Mouse (Mus musculus) liver, adult (tissue): ENCODE measurements around the gene Igsf21.

Experiments
- GATA4 ChIP-seq: IDR thresholded peaks from 2 replicates; pipeline ENCODE4 v1.6.1; 2014; ENCODE audit warnings: mild to moderate bottlenecking, low read length; ENCODE audit not compliant: insufficient replicate concordance

Igsf21 gene

DNA sequence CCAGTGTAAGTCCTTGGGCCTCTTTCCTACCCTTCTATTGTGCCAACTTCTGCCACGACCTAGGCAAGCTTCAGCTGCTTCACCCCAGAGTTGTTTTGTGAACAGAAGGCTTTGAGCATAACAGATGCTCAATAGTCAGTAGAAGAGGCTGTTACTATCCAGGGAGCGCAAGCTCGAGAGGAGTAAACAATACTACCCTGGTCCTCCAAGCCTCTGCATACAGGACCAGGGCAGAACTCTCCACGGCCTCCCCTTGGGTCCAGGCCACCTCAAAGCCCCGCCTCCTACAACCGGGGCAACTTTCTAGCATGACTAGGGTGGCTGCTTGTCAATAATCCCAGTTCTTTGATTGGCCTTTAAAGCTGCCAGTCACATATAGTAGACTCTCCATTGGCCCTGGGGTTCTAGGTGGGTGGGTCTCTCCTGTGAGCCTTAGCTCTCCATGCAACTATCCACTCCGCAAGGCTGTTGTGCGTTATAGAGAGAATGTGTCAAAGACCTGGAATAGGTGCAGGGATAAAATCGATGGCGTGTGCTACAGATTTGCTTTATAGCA lies 198.7 kb downstream of the Igsf21 start:
- TF ChIP-seq GATA4, result no peak

DNA sequence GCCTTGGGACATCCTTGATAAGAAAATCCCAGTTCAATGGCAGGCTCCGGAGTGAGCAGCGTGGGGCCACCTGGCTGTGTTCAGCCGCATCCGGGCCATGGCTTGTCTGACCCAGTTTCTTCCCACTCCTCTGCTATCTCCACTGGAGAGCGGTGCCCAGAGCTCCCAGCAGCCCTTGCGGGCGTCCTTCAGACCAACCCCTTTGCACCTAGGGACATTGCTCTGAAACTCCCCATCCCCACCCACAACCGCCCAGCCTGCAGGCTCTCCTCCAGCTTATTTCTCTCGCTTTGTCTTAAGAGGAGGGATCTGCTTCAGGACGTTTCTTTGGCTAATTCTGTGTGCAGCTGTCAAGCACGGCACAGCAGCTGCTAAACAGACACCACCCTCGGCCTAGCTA lies 202.6 kb downstream of the Igsf21 start:
- no peak; the same call in 1 of the 2 replicates for TF ChIP-seq GATA4

DNA sequence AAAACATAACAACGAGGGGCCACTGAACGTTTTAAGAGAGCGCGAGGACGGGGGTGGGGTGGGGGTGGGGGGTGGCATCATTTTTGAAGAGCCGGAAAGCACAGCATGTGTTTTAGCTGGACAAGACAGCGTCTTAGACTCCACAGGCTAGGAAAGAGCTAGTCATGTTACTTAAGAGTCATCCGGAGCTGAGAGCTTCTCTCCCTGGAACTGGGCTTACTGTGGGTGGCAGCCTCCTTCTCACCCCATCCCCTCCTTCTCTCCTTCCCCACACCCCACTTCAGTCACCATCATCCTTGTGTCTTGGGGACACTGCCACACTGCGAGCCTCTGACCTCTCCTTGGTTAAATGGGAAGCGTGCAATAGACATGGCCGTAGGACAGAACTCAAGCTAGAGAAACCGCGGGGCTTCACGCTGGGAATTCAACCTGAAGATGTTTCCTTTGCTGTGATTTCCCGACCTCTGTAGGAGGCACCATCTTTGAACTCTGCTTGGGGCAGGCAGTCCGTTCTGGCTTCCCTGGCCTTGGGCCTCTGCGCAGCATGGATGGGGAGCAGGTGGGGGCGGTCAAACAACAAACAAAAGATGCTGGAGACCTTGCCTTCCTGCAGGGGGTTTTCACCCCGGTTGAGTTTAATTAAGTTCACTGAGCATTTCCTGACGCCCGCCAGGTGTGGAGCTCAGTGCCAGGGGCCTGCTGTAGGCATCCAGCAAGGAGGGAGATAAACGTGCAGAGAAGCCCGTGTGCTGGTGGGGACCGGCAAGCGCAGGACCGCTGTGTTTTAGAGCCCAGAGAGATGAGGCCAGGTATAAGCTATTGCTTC lies 207.8 kb downstream of the Igsf21 start:
- TF ChIP-seq GATA4, result no peak

DNA sequence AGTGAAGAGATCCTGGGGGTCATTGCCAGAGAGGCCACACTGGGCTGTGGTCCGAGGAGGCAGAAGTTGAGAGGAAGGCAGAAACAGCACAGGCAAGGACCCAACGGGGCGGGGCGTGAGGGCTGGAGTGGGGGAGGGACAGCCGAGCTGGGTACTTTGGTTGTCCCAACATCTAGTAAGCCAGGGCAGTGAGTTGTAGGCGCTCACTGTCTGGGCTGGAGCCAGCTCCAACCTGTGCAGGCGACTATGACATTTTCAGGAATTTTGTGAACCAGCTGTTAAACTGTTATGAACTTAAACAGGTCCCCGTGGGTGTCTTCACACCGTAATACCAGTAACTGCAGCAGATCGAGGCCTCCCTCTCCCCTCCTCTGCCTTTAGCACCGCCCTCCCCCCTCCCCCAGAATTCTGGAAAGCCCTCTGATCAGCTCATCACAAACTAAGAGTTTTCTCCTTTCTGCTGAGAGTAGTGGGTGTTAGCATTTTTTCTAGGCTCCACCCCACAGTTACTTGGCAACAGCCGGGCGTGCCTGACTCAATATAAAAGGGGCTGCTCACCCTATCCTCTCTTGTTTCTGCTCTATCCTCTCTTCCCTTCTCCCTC lies 208.7 kb downstream of the Igsf21 start:
- TF ChIP-seq GATA4, result no peak

DNA sequence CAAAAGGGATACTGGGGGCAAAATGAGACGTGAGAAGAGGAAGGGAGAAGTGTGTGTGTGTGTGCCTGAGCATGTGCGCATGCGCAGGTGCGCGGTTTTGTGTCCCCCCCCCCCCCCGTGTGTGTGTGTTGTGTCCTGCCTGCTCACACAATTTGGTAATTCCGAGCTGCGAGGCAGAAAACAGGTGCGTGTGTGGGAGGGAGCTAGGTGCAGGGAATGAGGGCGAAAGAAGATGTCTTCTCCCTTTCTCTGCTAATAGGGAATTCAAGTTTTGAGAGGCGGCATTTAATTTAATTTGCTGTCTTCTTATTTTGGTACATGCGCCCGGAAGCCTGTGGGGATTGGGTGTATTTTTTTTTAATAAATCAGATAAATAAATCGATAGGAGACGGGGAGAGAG lies 211.4 kb downstream of the Igsf21 start:
- no peak for TF ChIP-seq GATA4

DNA sequence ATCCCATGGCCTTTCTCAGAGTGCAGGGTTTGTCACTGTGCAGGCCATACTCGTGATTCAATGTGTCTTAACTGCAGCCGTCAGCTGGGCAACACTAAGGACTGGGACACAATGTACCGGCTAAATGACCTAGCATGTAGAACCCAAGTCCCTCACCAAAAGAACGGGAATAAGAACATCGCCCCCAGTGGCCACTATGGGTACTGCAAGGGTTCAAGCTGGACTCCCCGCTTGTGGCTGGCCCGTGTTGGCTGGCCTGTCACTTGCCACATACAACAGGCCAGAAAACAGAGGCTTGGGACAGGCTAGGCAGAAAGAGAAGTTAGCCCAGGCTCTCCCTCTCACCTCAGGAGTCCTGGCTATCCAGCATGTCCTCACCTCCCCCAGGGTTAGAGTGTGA lies 213.2 kb downstream of the Igsf21 start:
- TF ChIP-seq GATA4, result no peak

DNA sequence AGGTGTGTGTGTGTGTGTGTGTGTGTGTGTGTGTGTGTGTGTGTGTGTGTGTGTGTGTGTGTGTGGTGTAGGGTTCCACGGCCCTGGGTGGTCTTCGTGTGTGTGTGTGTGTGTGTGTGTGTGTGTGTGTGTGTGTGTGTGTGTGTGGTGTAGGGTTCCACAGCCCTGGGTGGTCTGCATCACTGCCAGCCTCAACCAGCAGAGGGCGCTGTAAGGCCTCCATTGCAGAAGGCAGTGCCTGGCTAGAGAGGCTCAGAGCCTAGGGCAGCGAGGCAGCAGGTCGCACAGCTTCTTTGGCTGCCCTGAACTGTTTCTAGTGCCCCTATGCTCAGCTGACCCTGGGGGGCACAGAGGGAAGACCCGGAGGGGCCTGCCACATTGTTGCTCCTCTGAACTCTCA lies 216.2 kb downstream of the Igsf21 start:
- TF ChIP-seq GATA4, result no peak

DNA sequence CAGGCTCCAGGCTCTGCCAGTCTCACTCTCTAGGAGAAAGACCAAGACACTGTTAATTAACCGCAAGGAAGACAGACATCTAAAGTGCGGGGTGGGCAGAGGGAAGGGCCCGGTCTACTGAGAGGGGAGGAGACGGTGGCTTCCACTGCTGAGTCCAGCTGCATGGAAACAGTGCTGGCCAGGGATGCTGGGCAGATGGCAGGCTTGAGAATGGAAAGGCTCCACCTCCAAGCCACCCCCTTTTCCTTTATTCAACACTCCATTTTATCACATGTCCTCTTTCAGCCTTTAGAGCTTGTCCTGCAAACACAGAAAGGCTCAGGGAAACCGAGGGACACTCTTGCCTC lies 216.6 kb downstream of the Igsf21 start:
- TF ChIP-seq GATA4, result no peak

DNA sequence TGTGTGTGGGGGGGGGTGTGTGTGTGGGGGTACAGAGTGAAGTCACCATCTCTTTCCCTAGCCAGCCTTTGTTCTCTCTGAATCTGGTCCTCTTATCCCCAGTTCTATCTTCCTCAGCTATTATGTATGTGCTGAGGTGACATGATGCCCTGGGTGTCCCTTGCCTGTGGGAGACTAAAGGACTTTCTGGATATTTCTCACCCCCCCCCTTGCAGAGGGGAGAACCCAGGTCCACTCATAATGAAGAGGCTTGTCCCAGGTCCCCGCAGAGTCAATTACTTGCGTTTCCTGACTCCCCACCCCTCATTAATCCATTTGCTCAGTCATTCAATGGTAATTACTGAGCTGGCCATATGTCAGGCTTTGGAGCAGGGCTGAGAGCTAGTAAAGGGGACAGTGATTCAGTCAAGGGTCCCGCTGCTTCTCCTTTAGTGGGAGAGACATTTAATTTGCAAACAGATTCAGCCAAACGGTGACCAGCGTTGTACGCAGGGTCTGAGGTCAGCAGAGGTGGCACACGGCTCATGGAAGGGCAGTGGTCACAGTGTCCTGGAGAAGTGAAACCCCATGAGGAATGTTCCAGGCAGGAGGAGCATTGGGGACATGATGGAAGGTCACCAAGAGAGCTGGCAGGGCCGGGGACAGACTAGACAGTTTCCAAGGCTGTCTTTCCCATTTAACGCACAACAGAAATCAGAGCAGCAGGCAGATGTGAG lies 217.1 kb downstream of the Igsf21 start:
- TF ChIP-seq GATA4, result no peak

DNA sequence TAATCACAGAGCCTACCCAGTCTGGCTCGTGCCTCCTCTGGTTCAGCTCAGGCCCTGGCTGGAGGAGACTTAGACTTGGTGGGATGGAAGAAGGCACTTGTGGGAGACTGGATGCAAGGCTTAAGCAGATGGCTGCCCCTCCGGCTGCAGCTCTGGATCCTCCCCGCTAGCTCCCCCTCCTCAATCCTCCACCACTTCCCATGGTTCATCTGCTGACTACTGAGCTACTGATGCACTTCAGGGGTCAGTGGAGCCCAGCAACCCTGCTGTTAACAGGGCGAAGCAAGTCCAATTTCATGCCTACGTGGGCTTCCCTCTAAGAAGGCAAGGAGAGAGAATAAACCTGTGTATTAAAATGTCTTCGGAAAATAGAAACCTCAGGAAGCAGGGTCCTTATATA lies 222.8 kb downstream of the Igsf21 start:
- TF ChIP-seq GATA4, result no peak

DNA sequence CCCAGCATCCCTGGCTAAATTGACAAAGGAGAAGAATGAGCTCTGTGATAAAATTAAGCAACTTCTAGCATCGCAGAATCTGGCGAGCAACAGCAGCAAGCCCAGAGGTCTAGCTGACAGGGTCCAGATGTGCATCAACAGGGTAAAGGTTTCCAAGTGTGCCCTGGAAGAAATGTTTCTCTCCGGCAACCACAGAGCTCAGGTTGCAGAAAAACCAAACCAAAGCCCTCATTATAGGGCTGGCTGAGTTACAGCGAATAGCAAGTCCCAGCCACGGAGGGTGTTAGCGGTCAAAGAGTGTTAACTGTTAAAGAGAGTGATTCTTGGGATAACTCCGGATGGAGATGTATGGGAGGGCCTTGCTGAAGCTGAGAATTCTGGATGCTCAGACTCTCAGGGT lies 230.7 kb downstream of the Igsf21 start:
- no peak for TF ChIP-seq GATA4

DNA sequence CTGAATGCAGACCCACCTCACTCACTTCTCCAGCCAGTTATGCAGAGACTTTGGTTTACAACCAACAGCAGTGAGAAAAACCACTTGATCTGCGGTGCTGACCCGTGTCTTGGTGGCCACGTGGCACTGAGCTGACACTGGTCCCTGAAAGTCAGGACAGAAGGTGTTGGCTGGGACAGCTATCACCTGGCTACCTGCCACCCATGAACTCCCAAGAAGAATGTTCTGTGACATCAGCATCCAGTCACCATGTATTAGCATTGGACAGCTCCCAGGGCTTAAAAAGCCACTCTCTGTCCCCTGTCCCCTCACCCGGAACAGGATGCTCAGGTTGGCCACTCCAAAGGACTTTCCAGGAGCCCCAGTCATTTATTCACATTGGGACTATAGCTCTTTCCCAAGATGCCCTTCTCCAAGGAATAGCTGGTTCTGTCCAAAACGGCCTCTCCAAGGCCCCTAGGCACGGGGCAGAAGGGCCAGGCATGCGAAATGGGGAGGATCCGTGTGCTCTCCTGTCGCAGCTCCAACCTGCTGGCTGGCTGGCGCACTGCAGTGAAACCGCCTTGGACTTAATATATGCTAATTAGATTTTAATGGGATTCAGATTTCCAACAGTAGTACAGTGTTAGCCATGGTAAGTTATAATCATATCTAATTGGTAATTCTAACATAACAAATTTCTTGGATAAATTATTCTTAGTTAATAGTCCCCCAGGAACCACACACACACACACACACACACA lies 235.7 kb downstream of the Igsf21 start:
- TF ChIP-seq GATA4, result no peak

DNA sequence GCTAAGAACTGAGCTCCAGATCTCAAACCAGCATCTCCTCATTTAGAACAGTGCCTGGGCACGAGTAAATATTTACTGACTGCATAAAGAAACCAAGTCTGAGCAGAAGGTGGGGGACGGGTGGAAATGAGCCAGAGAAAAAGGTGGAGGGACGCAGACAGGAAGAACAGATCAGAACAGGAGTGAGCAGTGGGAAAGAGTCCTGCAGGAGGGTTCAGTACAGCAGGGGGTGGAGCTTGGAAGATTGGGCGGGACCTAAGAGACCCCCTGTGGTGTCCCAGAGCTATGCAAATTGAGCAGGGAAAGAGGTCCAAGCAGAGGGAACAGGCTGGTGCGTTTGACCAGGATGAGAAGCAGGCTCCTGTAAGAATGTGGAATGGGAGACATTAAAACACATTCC lies 241.7 kb downstream of the Igsf21 start:
- TF ChIP-seq GATA4, result no peak

DNA sequence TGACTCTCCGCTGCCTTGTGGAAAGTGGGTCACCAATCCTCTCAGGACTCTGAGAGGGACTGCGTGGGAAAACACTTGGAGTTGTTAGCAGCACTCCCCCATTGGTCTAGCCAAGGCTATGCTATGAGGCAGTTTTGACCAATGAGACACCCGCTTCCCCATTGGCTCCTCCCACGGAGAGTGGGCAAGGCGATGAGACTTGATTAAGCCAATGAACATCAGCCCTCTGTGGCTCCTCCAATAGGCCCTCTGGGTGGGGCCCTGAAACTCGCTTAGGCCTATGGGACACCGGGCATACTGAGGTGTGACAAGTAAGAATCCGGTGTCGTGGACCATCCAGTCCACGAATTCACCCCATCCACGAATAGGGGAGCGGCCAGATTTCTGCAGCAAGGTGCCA lies 242.4 kb downstream of the Igsf21 start:
- TF ChIP-seq GATA4, result no peak

DNA sequence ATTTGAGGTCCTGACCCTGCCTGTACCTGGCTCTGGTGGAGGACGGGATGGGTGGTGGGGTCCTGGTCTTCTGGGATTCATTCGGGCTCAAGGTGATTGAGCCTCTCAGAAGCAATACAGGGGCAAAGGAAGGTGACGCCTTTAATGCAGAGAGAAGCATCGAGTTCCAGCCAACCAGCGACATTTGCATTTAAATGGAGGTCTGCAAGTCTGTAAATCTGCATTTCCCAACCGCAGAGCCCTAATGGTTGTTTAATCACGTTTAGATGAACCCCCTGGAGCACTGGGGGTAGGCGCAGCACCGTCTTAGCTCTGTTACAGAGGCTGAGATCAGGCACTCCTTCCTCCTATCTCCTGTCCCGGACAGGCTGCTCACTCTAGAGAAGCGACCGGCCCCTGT lies 244.5 kb downstream of the Igsf21 start:
- no peak for TF ChIP-seq GATA4
